ENCODE assay signal across 10 mouse cellular contexts in genomic region chr5:149412671-149413070, GRCm38 (mm10). TPM values are rescaled to one million over a fixed set of nuclear protein-coding genes. Genes with fewer than 3 reads are reported as not detected.
DNase-seq lines count a peak whose midpoint lies in the region; ATAC-seq and TF ChIP-seq lines count a peak whose summit lies in the region.
"Had no signal": no experiment of that assay in that cellular context is flagged by ENCODE, and none has a peak within 500 bp of the region (broad histone marks: within the 10 kb centered on the region; RNA-seq: fewer than 3 reads in every experiment).

No protein-coding gene starts in this region.

- no peak overlapping the region for H3K9ac ChIP-seq in heart, embryonic 16.5 days (ENCODE audit: low read length)
- no peak overlapping the region for H3K9ac ChIP-seq in neural tube, embryonic 13.5 days

- peaks cover 8% of the 10 kb centered on the region; the same call in 1 of the 2 replicates for H3K4me1 ChIP-seq in cerebellum, adult 2 months (ENCODE audit: control insufficient read depth, insufficient read depth, low read length)
- H3K4me1 ChIP-seq in heart, embryonic 16.5 days (ENCODE audit: control insufficient read depth, insufficient read depth, low read length) = peaks cover 9% of the 10 kb centered on the region
- peaks cover 24% of the 10 kb centered on the region for H3K4me1 ChIP-seq in neural tube, embryonic 13.5 days (replicated peaks)

- H3K27me3 ChIP-seq in cerebellum, adult 2 months (ENCODE audit: control insufficient read depth, insufficient read depth, low read length) = no peaks in the 10 kb centered on the region
- H3K27me3 ChIP-seq in heart, embryonic 16.5 days (ENCODE audit: control insufficient read depth, insufficient read depth, low read length) = peaks cover 9% of the 10 kb centered on the region; the same call in 1 of the 2 replicates
- peaks cover 21% of the 10 kb centered on the region for H3K27me3 ChIP-seq in neural tube, embryonic 13.5 days

- peak; percentile 17 to 26 for DNase-seq in cerebellum, adult 2 months
- DNase-seq in cerebellum, adult 11 months = no peak
- DNase-seq in heart, postnatal 14 days = no peak
- no peak for DNase-seq in neural tube, embryonic 10.5 days (ENCODE audit: extremely low spot score, low spot score)
- no peak for DNase-seq in kidney, adult 11 months
- no peak for DNase-seq in kidney, adult 9 months

- TF ChIP-seq POLR2A in cerebellum, adult 2 months (IDR thresholded peaks at IDR 0.05; ENCODE audit: borderline replicate concordance, insufficient read depth, low read length) = no peak

- H3K9me3 ChIP-seq in heart, embryonic 16.5 days (replicated peaks; ENCODE audit: control insufficient read depth, low read length) = peaks cover 1% of the 10 kb centered on the region; the same call in 1 of the 2 replicates
- H3K9me3 ChIP-seq in neural tube, embryonic 13.5 days = no peaks in the 10 kb centered on the region

- H3K4me3 ChIP-seq in cerebellum, adult 2 months (replicated peaks; ENCODE audit: insufficient read depth, low read depth, low read length) = peak overlapping the region; percentile 65
- no peak overlapping the region for H3K4me3 ChIP-seq in heart, embryonic 16.5 days (ENCODE audit: low read length)
- H3K4me3 ChIP-seq in neural tube, embryonic 13.5 days = no peak overlapping the region

- H3K27ac ChIP-seq in cerebellum, adult 2 months (ENCODE audit: insufficient read depth, low read length) = 0 out of 2 replicates have a peak overlapping the region, but pooled peaks have one; percentile 28
- H3K27ac ChIP-seq in heart, embryonic 16.5 days (ENCODE audit: low read length) = no peak overlapping the region
- H3K27ac ChIP-seq in neural tube, embryonic 13.5 days (replicated peaks) = no peak overlapping the region

- peak overlapping the region; percentile 4; the same call in 1 of the 2 replicates for H3K4me2 ChIP-seq in heart, embryonic 16.5 days (ENCODE audit: low read depth, low read length)
- peak overlapping the region; percentile 59; the same call in 1 of the 2 replicates for H3K4me2 ChIP-seq in neural tube, embryonic 13.5 days

- WGBS in cerebellum, adult 2 months = 57% methylated on average over 10 of the region's 10 CpGs
- 84% methylated on average over 10 of the region's 10 CpGs for WGBS in heart, embryonic 16.5 days
- 89% methylated on average over 10 of the region's 10 CpGs for WGBS in neural tube, embryonic 13.5 days

- intact Hi-C loops in heart, postnatal 14 days (cut with DNase I) = no loop called here

- ATAC-seq in heart, embryonic 16.5 days (replicated peaks; ENCODE audit: extremely low read depth, insufficient read depth, low FRiP score) = no peak
- ATAC-seq in neural tube, embryonic 13.5 days (ENCODE audit: low read depth) = no peak

- no peaks in the 10 kb centered on the region for H3K36me3 ChIP-seq in heart, embryonic 16.5 days (ENCODE audit: control insufficient read depth, insufficient read depth)
- no peaks in the 10 kb centered on the region for H3K36me3 ChIP-seq in neural tube, embryonic 13.5 days

- no peak for TF ChIP-seq CTCF in cerebellum, adult 2 months (IDR thresholded peaks at IDR 0.05; ENCODE audit: borderline replicate concordance, insufficient read depth, low read depth, low read length)

RNA-seq across cellular contexts. Expression of gene Medag, which starts 1.1 kb away (rescaled TPM):
- 14.2 and 14.7 TPM in 2 replicates for polyA plus RNA-seq in cerebellum, adult 2 months (2012; rRNA removed)
- polyA plus RNA-seq in heart, embryonic 16.5 days (2015; fragmentation: Nextera tagmentation; extraction: Ambion mirVana) = 1.6 and 2.2 TPM in 2 replicates
- total RNA-seq in heart, postnatal 14 days (2021) = 10 to 100 TPM; 14.1 to 16.1 TPM
- polyA plus RNA-seq in neural tube, embryonic 13.5 days (2015; fragmentation: Nextera tagmentation; extraction: Ambion mirVana) = 1.2 and 1.4 TPM in 2 replicates
- total RNA-seq: megakaryocyte, adult 5-6 weeks had no signal

RNA-seq across cellular contexts. Expression of gene Tex26, which starts 26.8 kb away (rescaled TPM):
- 0.30 and 0.34 TPM in 2 replicates for polyA plus RNA-seq in cerebellum, adult 2 months (2012; rRNA removed)
- polyA plus RNA-seq in heart, embryonic 16.5 days (2015; fragmentation: Nextera tagmentation; extraction: Ambion mirVana) = 0.28 and 0.69 TPM in 2 replicates
- not detected for total RNA-seq in heart, postnatal 14 days (2021)
- polyA plus RNA-seq in neural tube, embryonic 13.5 days (2015; fragmentation: Nextera tagmentation; extraction: Ambion mirVana) = 0.54 and 1.3 TPM in 2 replicates
- total RNA-seq: megakaryocyte, adult 5-6 weeks had no signal
- polyA plus RNA-seq: gonadal fat pad, adult 2 months had no signal

Comparison
In these comparisons a context has a peak if more than half of its experiments do, and no peak if none do; other contexts are left out.
1. DNase-seq: peak in cerebellum, adult 2 months (2 of 2); none in cerebellum, adult 11 months (single experiment), heart, postnatal 14 days (0 of 2), neural tube, embryonic 10.5 days (single experiment), kidney, adult 11 months (single experiment) and kidney, adult 9 months (single experiment).